Mouse (Mus musculus): Measurements from ENCODE around the gene Ccr10. TPM values are rescaled to one million over a fixed set of nuclear protein-coding genes. Genes with fewer than 3 reads are reported as not detected.
A peak's percentile ranks its signal among the peaks of the same experiment; 100 is the strongest.

Ccr10 gene
- under 1 TPM; 0.18 to 0.28 TPM for total RNA-seq (2021)

GRCm38 (mm10) chr11:101174851-101175628 is at the start of gene Ccr10:
Gene Ccr10, minus strand, starts transcription at chr11:101175443.
- intact Hi-C loops (cut with DNase I), result no loop called here
- DNase-seq (ENCODE audit: low spot score in 2 of 2), result no peak

- DNase-seq (ENCODE audit: low spot score in 2 of 2), result no peak
- intact Hi-C loops (cut with DNase I), result no loop called here
Observed at GRCm38 (mm10) chr11:101224337-101224736, 49.1 kb upstream of the Ccr10 start.

- intact Hi-C loops (cut with DNase I), result no loop called here
- no peak for DNase-seq (ENCODE audit: low spot score in 2 of 2)
Observed at GRCm38 (mm10) chr11:101221306-101221986, 46.2 kb upstream of the Ccr10 start.

GRCm38 (mm10) chr11:101220853-101221252 is 45.6 kb upstream of the Ccr10 start:
- intact Hi-C loops (cut with DNase I), result no loop called here
- DNase-seq (ENCODE audit: low spot score in 2 of 2), result no peak

- DNase-seq (ENCODE audit: low spot score in 2 of 2), result no peak
- intact Hi-C loops (cut with DNase I), result no loop called here
Observed at GRCm38 (mm10) chr11:101218436-101219055, 43.3 kb upstream of the Ccr10 start.

- no peak for DNase-seq (ENCODE audit: low spot score in 2 of 2)
- intact Hi-C loops (cut with DNase I), result no loop called here
Observed at GRCm38 (mm10) chr11:101216936-101217335, 41.7 kb upstream of the Ccr10 start.

- intact Hi-C loops (cut with DNase I), result loop anchor here (1.0 to 5.0 kb wide), 3 partner anchors 38 to 185 kb away; partner anchors contain the start of gene Becn1
- DNase-seq (ENCODE audit: low spot score in 2 of 2), result peak; percentile 36 to 78
Observed at GRCm38 (mm10) chr11:101211970-101212369, 36.7 kb upstream of the Ccr10 start.

GRCm38 (mm10) chr11:101200986-101201385 is 25.7 kb upstream of the Ccr10 start:
- intact Hi-C loops (cut with DNase I), result no loop called here
- DNase-seq (ENCODE audit: low spot score in 2 of 2), result peak in 1 of 2 experiments; percentile 74

GRCm38 (mm10) chr11:101199555-101199954 is 24.3 kb upstream of the Ccr10 start:
- DNase-seq (ENCODE audit: low spot score in 2 of 2), result no peak
- intact Hi-C loops (cut with DNase I), result no loop called here

GRCm38 (mm10) chr11:101196175-101196574 is 20.9 kb upstream of the Ccr10 start:
- intact Hi-C loops (cut with DNase I), result no loop called here
- DNase-seq (ENCODE audit: low spot score in 2 of 2), result no peak

- intact Hi-C loops (cut with DNase I), result no loop called here
- DNase-seq (ENCODE audit: low spot score in 2 of 2), result no peak
Observed at GRCm38 (mm10) chr11:101195571-101195970, 20.3 kb upstream of the Ccr10 start.

- no peak for DNase-seq (ENCODE audit: low spot score in 2 of 2)
- intact Hi-C loops (cut with DNase I), result no loop called here
Observed at GRCm38 (mm10) chr11:101195101-101195500, 19.9 kb upstream of the Ccr10 start.

- intact Hi-C loops (cut with DNase I), result no loop called here
- no peak for DNase-seq (ENCODE audit: low spot score in 2 of 2)
Observed at GRCm38 (mm10) chr11:101194643-101195042, 19.4 kb upstream of the Ccr10 start.

GRCm38 (mm10) chr11:101194137-101194536 is 18.9 kb upstream of the Ccr10 start:
- DNase-seq (ENCODE audit: low spot score in 2 of 2), result no peak
- intact Hi-C loops (cut with DNase I), result no loop called here

GRCm38 (mm10) chr11:101193076-101193475 is 17.8 kb upstream of the Ccr10 start:
- no peak for DNase-seq (ENCODE audit: low spot score in 2 of 2)
- intact Hi-C loops (cut with DNase I), result no loop called here

GRCm38 (mm10) chr11:101192646-101193045 is 17.4 kb upstream of the Ccr10 start:
- intact Hi-C loops (cut with DNase I), result no loop called here
- no peak for DNase-seq (ENCODE audit: low spot score in 2 of 2)

- intact Hi-C loops (cut with DNase I), result no loop called here
- no peak for DNase-seq (ENCODE audit: low spot score in 2 of 2)
Observed at GRCm38 (mm10) chr11:101191919-101192470, 16.8 kb upstream of the Ccr10 start.

GRCm38 (mm10) chr11:101190913-101191907 is 16.0 kb upstream of the Ccr10 start:
- intact Hi-C loops (cut with DNase I), result no loop called here
- no peak for DNase-seq (ENCODE audit: low spot score in 2 of 2)
